23 mouse cellular contexts compared by ENCODE assay signal in genomic region chr9:116848905-116849304, GRCm38 (mm10).
A peak's percentile ranks its signal among the peaks of the same experiment; 100 is the strongest.
DNase-seq lines count a peak whose midpoint lies in the region; ATAC-seq and TF ChIP-seq lines count a peak whose summit lies in the region.
"Had no signal": no experiment of that assay in that cellular context is flagged by ENCODE, and none has a peak within 500 bp of the region (broad histone marks: within the 10 kb centered on the region; RNA-seq: fewer than 3 reads in every experiment).

No protein-coding gene starts in this region.

- H3K27me3 ChIP-seq in kidney, embryonic 15.5 days = no peaks in the 10 kb centered on the region
- H3K27me3 ChIP-seq in lung, embryonic 15.5 days = no peaks in the 10 kb centered on the region
- no peaks in the 10 kb centered on the region for H3K27me3 ChIP-seq in stomach, embryonic 15.5 days (replicated peaks)
- H3K27me3 ChIP-seq: embryonic facial prominence, embryonic 12.5 days; hindbrain, embryonic 12.5 days; limb, embryonic 12.5 days; megakaryocyte, embryonic 14.5 days had no signal

- H3K4me1 ChIP-seq in kidney, embryonic 15.5 days = peaks cover 11% of the 10 kb centered on the region
- peaks cover 13% of the 10 kb centered on the region for H3K4me1 ChIP-seq in lung, embryonic 15.5 days
- no peaks in the 10 kb centered on the region for H3K4me1 ChIP-seq in stomach, embryonic 15.5 days
- H3K4me1 ChIP-seq: embryonic facial prominence, embryonic 12.5 days; hindbrain, embryonic 12.5 days; megakaryocyte, embryonic 14.5 days had no signal

- TF ChIP-seq CTCF in gastrocnemius, adult 2 months (IDR thresholded peaks at IDR 0.05) = peak; percentile 7; the same call in 1 of the 2 replicates

- H3K27ac ChIP-seq in gastrocnemius, adult 2 months = no peak overlapping the region; the same call in 1 of the 2 replicates
- peak overlapping the region; percentile 49; the same call in 1 of the 2 replicates for H3K27ac ChIP-seq in kidney, embryonic 15.5 days
- peak overlapping the region; percentile 83 for H3K27ac ChIP-seq in lung, embryonic 15.5 days
- peak overlapping the region; percentile 49; the same call in 1 of the 2 replicates for H3K27ac ChIP-seq in stomach, embryonic 15.5 days
- H3K27ac ChIP-seq: embryonic facial prominence, embryonic 12.5 days; heart, embryonic 10.5 days; hindbrain, embryonic 12.5 days; limb, embryonic 12.5 days had no signal

- WGBS in kidney, embryonic 15.5 days = 94% methylated on average over 4 of the region's 4 CpGs
- WGBS in lung, embryonic 15.5 days = 90% methylated on average over 4 of the region's 4 CpGs
- 90% methylated on average over 4 of the region's 4 CpGs for WGBS in stomach, embryonic 15.5 days

- 0 out of 2 replicates have a peak, but pooled peaks cover 5% of the 10 kb centered on the region for H3K36me3 ChIP-seq in kidney, embryonic 15.5 days
- H3K36me3 ChIP-seq in lung, embryonic 15.5 days = no peaks in the 10 kb centered on the region
- H3K36me3 ChIP-seq in stomach, embryonic 15.5 days = no peaks in the 10 kb centered on the region
- H3K36me3 ChIP-seq: embryonic facial prominence, embryonic 12.5 days; G1E; heart, embryonic 10.5 days; hindbrain, embryonic 12.5 days; limb, embryonic 12.5 days had no signal

- no peak overlapping the region for H3K9ac ChIP-seq in kidney, embryonic 15.5 days
- no peak overlapping the region for H3K9ac ChIP-seq in lung, embryonic 15.5 days
- H3K9ac ChIP-seq in stomach, embryonic 15.5 days = no peak overlapping the region
- H3K9ac ChIP-seq: embryonic facial prominence, embryonic 12.5 days; hindbrain, embryonic 12.5 days; limb, embryonic 12.5 days had no signal

- H3K4me2 ChIP-seq in kidney, embryonic 15.5 days = no peak overlapping the region
- H3K4me2 ChIP-seq in lung, embryonic 15.5 days = no peak overlapping the region
- H3K4me2 ChIP-seq in stomach, embryonic 15.5 days = no peak overlapping the region
- H3K4me2 ChIP-seq: embryonic facial prominence, embryonic 12.5 days; hindbrain, embryonic 12.5 days; limb, embryonic 12.5 days had no signal

- intact Hi-C loops in gastrocnemius, adult 2 months (cut with DNase I) = no loop called here

- no peak overlapping the region for H3K4me3 ChIP-seq in gastrocnemius, adult 2 months
- no peak overlapping the region for H3K4me3 ChIP-seq in kidney, embryonic 15.5 days (replicated peaks)
- H3K4me3 ChIP-seq in lung, embryonic 15.5 days = no peak overlapping the region
- H3K4me3 ChIP-seq in stomach, embryonic 15.5 days (replicated peaks) = no peak overlapping the region
- H3K4me3 ChIP-seq: embryonic facial prominence, embryonic 12.5 days; heart, embryonic 10.5 days; hindbrain, embryonic 12.5 days; limb, embryonic 12.5 days; megakaryocyte, embryonic 14.5 days had no signal

- DNase-seq in gastrocnemius, adult 2 months = no peak
- DNase-seq in gastrocnemius, adult 8-10 months (ENCODE audit: low spot score in 2 of 2) = no peak
- DNase-seq in kidney, postnatal 4 days = no peak
- no peak for DNase-seq in lung, postnatal 10 days
- no peak for DNase-seq in ovary, postnatal 36 days (ENCODE audit: low spot score)
- DNase-seq: adrenal gland, postnatal 14 days; cerebellum, adult 11 months; cerebellum, postnatal 10 days; gastrocnemius, postnatal 25 days; lung, adult 18-20 months; right cerebral cortex, postnatal 4 days had no signal

- ATAC-seq in kidney, embryonic 15.5 days (replicated peaks; ENCODE audit: low FRiP score) = no peak
- no peak for ATAC-seq in lung, embryonic 15.5 days (ENCODE audit: borderline replicate concordance, extremely low read depth, low FRiP score, low TSS enrichment)
- no peak for ATAC-seq in stomach, embryonic 15.5 days (ENCODE audit: insufficient read depth, low FRiP score, low read depth)
- ATAC-seq: CD4-positive, CD25-positive, alpha-beta regulatory T cell, adult 4 months; forebrain, embryonic 14.5 days; inflammation-experienced regulatory T-cells, adult 6 months had no signal

- no peaks in the 10 kb centered on the region for H3K9me3 ChIP-seq in kidney, embryonic 15.5 days (replicated peaks)
- no peaks in the 10 kb centered on the region for H3K9me3 ChIP-seq in lung, embryonic 15.5 days
- H3K9me3 ChIP-seq in stomach, embryonic 15.5 days = no peaks in the 10 kb centered on the region
- H3K9me3 ChIP-seq: embryonic facial prominence, embryonic 12.5 days; heart, embryonic 10.5 days; hindbrain, embryonic 12.5 days; limb, embryonic 12.5 days had no signal
